Mouse (Mus musculus): ENCODE data around the gene Nfkbie. TPM values are rescaled to one million over a fixed set of nuclear protein-coding genes. Genes with fewer than 3 reads are reported as not detected.

Gene Nfkbie
- total RNA-seq, 2 experiments from 2014 or later, result 2.6 to 3.2 TPM

DNA sequence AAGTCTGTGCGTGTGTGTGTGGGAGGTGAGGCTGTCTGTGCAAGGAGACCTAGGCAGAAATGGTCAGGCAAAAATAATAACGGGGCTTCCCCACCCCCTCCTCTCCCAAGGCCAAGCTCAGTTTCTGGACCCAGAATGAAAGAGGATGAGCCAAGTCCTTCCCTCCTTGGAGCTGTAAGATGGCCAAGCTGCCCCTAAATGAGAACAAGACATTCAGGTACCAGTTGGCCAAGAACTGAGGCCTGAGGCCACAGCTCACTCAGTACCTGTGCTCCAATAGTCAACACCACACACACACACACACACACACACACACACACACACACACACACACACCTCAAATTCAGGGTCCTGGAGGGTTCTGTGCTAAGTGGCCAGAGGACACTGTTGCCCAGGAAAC, 12.8 kb upstream of the Nfkbie start:
- no peak for DNase-seq (ENCODE audit: extremely low spot score in 1 of 2, low spot score in 1 of 2)

DNA sequence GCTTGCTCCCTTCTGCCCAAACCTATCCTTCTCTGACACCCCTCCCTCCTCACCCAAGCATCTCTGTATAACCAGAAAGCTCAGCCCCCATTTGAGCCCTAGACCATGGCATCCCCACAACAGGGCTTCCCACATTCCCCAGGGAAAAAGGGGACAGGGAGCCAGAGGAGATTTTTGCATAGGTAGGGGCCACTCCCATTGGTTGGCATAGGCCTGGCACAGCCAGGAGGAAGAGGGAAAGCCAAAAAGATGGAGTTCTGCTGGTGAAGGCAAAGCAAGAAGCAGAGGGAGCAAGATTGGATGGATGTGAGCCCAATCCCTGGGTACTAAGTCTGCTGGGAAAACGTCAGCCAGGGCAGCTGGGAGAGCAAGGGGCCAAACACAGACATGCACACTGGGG, 12.4 kb upstream of the Nfkbie start:
- DNase-seq (ENCODE audit: extremely low spot score in 1 of 2, low spot score in 1 of 2), result no peak

DNA sequence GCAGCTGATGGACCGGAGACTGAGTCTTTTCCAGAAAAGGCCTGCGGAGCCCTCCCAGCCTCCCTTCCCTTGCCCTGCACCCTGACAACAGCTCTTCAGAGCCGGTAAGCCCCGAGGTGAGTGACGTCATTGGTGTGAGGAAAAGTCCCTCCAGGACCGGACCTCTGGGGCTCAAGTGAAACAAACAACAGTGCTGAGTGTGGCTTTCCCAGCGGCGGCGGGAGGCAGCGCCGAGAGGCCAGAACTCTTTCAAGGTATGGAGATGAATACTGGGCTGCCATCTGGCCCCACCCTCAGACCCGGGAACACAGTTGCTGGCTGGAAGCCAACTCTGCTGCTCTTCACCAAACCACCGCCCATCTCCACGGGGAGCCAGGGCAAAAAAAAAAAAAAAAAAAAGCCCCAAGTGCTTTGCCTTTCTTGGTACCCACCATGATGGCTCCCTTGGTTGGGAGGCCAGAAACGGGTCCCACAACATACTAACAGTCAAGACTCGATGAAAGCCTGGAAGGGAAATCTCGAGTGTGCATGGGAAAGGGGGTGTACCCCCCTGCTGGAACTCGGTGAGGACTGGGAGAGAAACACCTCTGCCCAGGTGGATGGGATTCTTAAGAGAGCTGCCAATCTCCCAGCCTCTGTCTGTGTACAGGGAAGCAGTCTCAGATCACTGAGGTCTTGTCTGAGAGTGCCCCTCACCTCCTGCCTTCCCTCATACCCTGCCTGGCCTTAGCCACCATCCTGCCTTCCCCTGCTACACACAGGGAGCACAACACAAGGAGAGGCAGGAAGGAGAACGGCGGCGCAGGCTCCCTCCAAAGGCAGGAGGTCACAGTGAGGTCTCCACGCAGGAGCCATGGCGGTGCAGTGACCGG, 11.3 kb upstream of the Nfkbie start:
- no peak for DNase-seq (ENCODE audit: extremely low spot score in 1 of 2, low spot score in 1 of 2)

DNA sequence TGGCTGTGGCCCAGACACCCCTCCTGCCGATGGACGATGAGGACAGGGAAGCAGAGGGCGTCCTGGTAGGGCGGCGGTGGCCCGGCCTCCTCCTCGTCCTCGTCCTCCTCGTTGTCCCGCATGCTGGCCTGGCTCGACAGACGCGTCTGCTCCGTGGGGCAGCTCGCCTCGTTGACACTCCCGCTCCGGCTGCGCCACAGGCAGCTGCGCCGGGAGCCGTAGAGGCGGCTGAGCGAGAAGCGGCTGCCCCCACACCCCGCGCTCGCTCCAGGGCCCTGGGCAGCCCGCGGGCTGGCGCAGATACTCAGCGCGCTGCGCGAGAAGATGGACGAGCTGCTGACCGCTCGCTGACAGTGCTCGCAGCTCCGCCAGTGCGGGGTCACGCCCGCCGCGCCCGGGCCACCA, 10.6 kb upstream of the Nfkbie start:
- no peak for DNase-seq (ENCODE audit: extremely low spot score in 1 of 2, low spot score in 1 of 2)

DNA sequence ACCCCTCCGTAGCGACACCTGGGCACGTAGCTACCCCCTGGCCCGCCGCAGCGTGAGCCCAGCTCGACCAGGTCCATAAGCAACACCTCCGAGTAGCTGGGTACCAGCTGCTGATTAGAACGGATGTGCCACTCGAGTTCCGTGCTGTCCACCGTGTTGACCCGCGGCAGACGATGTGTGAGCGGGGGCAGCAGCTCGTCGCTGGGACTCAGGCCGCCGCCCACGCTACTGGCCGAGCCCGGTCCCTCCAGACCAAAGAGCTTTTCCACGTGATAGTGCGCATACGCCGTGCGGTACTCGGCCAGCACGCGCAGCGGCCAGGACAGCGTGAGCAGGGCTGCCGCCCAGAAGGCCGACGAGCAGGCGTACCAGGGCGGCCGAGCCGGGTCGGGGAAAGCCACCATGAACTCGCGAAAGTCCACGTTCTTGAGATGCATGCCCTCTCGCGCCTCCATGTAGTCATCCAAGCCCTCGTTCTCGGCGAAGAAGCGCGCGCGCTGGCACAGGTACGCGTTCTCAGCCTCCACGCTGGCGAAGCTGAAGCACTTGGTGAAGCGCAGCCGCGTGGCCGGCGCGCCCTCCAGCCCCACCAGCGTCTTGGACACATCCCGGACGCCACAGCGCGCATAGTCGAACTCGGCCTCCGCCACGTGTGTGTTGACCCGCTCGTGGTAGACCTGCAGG, 10.1 kb upstream of the Nfkbie start:
- no peak for DNase-seq (ENCODE audit: extremely low spot score in 1 of 2, low spot score in 1 of 2)

DNA sequence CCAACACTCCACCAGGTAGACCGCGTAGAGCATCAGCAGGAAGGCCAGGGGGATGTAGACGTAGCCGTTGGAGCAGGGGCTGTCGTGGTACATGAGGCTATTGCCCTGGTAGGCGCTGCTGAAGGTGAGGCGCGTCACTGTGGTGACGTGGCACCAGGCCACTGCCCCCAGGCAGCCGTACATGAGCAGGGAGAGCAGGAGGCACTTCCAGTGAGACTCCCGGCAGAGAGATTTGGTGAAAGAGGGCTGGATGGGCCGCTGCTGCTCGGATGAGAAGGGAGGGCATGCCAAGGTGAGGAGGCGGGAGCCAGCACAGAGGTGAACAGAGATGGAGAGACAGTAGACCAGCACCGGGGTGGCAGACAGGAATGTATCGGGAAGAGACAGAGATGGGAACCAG, 8.6 kb upstream of the Nfkbie start:
- no peak for DNase-seq (ENCODE audit: extremely low spot score in 1 of 2, low spot score in 1 of 2)

DNA sequence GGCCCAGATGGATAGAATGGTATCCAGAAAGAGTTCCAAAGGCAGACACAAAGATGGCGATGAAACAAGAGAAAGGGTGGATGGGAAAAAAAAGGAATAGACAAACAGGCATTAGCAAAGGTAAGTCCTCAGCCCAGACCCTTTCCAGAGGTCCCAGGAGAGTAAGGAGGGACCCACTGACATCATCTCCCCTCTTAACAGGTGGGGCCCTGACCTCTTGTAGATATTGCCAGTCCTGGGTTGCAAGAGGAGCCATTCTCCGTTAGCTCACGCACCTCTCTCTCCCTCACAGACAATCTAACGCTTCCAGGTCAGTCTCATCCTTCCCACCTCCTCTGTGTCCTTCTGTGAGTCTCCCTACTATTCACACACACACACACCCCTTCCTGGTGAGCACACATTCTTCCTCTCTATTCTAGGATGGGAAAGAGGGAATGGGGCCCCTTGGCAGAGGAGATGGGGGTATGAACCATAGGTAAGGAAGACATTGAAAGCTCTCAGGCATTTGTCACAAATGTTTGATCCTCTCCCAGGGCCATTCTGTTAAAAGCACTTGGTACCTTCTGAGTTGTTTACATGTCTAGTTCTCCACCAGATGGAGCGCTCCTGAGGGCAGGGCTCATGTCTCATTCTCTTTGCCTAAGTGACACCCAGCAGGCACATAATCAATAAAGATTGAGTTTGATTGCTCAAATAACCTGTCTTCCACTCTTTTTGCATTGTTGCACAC, 7.9 kb upstream of the Nfkbie start:
- no peak for DNase-seq (ENCODE audit: extremely low spot score in 1 of 2, low spot score in 1 of 2)

DNA sequence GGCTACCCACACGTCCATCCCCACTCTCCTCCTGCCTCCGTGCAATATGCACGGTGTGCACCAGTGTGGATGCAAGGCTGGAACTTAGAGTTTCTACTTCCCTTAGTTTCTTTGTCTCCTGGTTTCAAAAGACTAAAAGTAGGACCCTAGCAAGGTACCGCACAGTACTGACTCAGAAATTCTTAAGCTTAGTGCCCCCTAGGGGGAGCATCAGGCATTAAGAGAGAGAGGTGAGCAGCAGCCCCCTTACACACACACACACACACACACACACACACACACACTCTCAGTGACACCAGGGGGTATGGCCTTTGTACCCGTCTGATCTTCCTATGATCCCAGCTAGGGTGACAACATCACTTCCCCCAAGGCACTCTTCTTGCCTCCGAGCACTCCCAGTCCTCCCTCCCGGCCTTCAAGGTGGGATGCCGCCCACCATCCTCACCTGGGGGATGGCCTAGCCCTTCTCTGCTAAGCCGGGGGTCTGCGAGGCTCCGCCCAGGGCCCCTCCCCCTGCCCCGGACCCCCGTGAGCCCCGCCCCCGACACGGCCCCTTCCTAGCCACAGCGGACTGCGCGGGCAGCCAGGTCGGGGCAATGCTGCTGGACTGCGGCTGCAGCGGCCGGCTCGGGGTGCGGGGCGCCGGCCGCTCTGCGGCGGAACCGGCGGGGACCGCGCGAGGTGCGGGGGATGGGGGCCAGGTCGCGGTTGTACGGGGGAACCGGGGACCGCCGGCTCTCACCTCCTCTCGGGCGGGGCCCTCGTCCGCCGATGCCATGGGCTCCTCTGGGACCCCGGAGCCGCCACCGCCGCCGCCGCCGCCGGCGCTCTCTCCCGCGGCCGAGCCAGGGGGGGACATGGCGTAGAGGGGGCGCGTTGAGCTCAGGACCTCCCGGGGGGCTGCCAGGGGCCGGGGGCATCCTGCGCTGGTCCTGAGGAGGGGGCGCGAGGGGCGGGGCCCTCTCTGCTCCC, 6.7 kb upstream of the Nfkbie start:
- DNase-seq (ENCODE audit: extremely low spot score in 1 of 2, low spot score in 1 of 2), result peak in 1 of 2 experiments; percentile 51

DNA sequence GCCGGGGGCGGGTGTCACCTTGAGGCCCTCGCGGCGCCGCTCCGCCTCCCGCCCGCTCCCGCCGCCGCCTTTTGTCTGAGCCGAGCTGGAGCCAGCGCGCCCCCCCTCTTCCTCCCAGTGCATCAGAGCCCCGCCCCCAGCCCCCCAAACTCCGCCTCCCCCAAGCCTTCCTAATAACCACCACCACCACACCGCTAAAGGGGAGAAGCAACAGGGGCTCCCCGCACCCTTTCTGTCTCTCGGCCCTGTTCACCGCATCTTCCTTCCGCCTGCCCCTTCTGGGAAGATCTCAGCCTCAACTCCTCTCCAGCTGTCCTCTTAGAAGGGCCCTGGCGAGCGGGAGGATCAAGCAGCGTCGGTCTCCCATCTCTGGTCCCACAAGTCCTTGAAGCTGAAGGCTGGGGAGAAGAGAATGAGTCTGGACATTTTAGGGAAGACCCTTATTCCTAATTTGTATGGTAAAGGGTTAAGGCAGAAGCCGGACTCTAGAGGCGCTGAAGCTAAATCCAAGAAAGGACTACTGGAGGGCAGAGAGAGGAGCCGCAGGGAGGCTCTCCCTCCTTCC, 5.8 kb upstream of the Nfkbie start, which contains the start of gene Tmem151b:
Gene Tmem151b (minus strand): TSS at position 61 of the 565 bp plus-strand sequence.
- peak in 1 of 2 experiments; percentile 63 for DNase-seq (ENCODE audit: extremely low spot score in 1 of 2, low spot score in 1 of 2)

DNA sequence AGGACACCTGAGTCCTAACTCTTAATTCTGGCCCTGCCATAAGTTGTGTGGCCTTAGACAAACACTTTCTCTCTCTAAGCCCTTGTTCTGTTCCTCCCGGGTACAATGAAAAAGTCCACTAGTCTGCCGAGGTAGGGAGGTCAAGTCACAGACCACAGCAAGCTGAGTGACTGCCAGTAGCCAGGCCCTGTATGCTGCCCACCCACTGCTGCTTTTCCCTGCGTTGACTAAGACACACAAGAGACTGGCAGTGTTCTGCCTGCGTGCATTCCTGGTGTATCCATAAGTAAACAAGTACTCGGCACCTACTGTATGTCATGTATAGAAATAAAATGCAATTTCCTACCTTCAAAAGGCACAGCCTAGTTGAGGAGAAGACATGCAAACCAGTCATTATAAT, 5.2 kb upstream of the Nfkbie start:
- no peak for DNase-seq (ENCODE audit: extremely low spot score in 1 of 2, low spot score in 1 of 2)

DNA sequence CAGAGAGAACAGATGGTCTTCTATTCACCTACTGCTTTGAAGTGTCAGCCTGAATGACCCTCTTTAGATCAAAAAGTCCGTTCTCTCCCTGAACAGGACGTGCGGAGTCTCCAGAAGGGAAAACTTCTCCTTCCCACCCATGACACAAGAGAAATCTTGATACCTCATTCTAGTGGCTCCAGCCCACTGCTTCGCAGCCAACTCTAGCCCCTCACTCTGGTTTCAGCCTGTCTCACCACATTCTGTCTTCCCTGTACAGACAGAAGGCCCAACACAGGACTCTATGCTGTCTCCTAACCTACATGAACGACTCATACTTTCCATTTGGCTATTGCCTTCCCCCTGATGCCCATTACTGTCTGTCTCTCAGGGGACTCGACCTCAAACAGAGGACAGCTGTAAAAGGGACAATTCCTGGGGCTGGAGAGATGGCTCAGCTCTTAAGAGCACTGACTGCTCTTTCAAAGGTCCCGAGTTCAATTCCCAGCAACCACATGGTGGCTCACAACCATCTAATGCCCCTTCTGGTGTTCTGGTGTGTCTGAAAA, 4.2 kb upstream of the Nfkbie start:
- no peak for DNase-seq (ENCODE audit: extremely low spot score in 1 of 2, low spot score in 1 of 2)

DNA sequence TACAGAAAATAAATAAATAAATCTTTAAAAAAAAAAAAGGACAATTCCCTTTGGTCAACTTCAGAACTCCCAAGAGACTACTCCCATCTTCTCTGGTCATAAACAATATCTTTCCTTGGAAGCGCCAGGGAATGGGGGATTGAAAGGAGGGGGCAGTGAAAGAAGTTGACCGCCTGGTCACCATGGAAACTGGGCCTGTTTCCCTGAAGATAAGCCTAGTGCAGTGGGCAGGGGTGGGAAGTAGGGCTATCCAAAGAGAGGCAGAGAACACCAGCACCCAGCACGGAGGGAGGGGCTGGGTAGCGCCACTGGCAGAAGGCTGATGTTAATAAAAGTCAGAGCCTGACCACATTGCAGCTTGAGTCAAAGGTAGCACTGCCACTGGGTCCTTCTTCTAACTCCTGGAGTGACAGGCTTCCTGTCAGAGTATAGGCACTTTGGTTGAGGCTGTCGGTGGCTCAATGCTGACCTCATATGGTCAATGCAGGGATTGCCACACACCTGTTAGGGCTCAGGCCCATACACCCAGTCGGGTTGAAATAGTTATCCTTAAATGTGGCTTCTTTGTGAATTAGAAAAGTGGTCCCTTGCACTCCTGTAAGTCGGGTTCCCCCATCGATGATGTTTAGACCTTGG, 3.6 kb upstream of the Nfkbie start:
- DNase-seq (ENCODE audit: extremely low spot score in 1 of 2, low spot score in 1 of 2), result peak; percentile 74 to 84

DNA sequence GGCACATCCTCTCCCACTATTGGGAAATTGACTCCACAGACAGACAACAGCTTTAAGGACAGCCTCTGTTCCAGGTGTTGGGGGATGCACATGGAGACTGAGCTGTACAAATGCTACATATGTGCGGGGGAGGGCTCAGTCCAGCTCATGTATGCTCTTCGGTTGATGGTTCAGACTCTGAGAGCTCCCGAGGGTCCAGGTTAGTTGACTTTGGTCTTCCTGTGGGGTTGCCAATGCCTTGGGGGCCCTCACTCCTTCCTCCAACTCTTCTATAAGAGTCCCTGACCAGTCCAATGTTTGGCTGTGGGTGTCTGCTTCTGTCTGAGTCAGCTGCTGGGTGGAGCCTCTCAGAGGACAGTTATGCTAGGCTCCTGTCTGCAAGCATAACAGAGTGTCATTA, 2.4 kb upstream of the Nfkbie start:
- no peak for DNase-seq (ENCODE audit: extremely low spot score in 1 of 2, low spot score in 1 of 2)

DNA sequence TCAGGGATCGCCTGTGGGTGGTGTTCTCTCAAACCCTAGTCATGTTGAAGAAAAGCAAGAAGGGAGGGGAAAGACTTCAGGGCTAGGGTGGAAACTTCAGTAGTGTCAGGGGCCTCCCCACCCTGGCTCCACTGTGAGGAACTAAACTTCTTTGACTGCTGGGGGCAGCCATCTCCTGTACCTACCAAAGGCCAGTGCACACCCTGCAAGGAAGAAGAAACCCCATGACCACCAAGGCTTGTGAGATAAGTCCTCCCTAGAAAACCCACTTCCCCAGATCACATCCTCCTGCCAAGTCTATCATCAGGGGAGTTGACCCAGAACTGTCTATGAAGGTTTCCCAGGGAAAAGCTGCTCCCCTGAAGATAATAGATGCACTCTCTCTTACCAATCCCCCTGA, 1.1 kb upstream of the Nfkbie start:
- no peak for DNase-seq (ENCODE audit: extremely low spot score in 1 of 2, low spot score in 1 of 2)

DNA sequence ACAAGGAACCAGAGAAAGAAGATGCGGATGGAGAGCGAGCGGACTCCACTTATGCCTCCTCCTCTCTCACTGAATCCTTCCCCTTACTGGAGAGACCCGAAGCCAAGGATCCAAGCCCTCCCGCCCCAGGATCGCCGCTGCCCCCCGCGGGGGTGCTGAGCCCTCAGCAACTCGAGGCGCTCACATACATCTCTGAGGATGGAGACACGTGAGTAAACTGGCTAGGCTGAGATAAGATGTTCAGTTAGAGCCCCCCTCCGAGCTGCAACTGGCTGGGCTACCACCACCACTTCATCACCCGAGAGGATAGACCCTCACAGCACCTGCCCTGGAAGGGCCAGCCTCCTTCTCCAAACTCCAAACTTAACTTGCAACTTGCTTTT, 595 bp downstream of the Nfkbie start:
- DNase-seq (ENCODE audit: extremely low spot score in 1 of 2, low spot score in 1 of 2), result no peak

DNA sequence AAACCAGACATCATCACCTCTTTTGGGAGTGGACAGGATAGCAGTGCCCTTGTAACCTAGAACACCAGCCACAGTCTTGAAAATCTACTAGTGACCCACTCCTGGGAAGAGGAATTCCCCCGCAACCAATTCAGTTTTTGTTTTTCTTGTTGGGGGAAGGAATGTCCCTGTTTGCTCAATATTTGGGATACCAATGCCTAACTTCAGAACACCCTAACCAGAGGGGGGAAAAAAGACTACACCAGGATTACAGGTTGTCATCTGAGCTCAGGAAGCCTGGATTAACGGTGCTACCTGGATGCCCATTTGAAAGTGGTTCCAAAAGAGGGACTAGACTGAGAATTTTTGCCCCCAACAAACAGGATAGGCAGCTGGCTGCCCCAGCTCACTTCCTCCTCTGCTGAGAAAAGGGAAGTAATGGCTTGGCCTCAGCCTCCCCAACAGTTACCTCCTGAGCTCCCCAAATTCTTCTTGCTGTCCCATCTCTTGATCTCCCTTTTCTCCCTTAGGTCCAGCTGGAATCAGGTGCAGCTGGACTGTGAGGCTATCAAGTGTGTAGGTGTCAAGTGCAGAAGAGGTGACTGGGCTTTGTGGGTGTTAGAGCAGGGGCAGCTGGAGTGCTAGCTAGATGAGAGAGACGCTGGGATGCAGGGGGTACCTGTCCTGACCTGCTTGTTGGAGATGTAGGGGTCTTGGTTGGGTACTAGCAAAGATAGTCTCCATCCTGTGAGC, 1.2 kb downstream of the Nfkbie start:
- DNase-seq (ENCODE audit: extremely low spot score in 1 of 2, low spot score in 1 of 2), result no peak

DNA sequence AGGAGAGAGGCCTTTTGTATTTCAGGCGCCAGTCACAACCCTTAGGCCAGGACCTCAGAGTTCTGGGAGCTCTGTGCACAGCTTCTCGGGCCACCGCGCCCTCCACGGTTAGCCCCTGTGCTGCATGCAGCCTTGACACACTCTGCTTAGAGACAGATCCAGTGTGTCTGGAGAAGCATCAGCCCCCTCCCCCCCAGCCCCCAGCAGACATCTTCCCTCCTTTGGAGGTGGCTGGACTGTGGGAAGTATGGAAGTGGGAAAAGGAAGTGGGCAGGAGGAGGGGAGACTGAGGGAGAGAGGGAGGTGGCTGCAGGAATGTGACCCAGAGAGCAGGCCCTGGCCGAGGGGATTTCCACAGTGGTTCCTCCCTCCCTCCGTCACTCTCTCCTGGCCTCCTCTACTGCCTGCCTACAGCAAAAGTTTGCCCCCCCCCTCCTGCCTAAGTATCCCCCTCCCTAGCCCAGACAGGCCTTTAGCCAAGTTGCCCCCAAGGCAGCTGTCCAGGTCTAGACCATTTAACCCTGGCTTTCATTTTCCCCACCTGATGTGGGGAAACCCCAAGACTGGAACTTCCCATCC, 1.8 kb downstream of the Nfkbie start:
- DNase-seq (ENCODE audit: extremely low spot score in 1 of 2, low spot score in 1 of 2), result no peak

All from layer of hippocampus, postnatal 25 days (tissue).